Mouse (Mus musculus): ENCODE results near the gene Pou3f3. TPM values are rescaled to one million over a fixed set of nuclear protein-coding genes. Genes with fewer than 3 reads are reported as not detected.

Gene Pou3f3
- polyA plus RNA-seq (2014; fragmentation: Nextera tagmentation; extraction: Ambion mirVana) = 2.9 and 3.4 TPM in 2 replicates

DNA sequence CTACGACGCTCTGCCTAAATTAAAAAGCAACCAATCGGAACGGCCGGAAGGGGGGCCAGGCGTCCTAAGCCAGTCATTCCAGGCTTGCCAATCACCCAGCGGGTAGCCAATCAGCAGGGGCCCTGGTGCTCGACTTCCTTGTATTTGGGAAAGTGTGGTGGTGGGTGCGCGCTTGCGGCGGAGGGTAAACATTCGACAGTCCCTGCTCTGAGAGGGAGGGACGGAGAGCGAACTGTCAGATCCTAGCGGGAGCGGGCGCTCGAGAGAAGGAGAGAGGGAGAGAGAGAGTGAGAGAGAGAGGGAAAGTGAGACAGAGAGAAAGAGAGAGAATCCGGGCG is at the start of gene Pou3f3:
Pou3f3 (plus strand) TSS at position 191 of the 338 bp plus-strand sequence.
- peak; percentile 91 for ATAC-seq (ENCODE audit: low read depth)
- under 1% methylated on average over 21 of the region's 21 CpGs for WGBS
- 0 out of 2 replicates have a peak, but pooled peaks cover 3% of the 10 kb centered on the region for H3K4me1 ChIP-seq (ENCODE audit: control insufficient read depth, insufficient read depth, low read length)
- peak within 1 kb of the TSS; percentile 68 for H3K4me2 ChIP-seq (ENCODE audit: low read depth, low read length)
- H3K27me3 ChIP-seq (replicated peaks; ENCODE audit: control insufficient read depth, insufficient read depth, low read length) = peaks cover 79% of the 10 kb centered on the region
- no peaks in the 10 kb centered on the region for H3K9me3 ChIP-seq (ENCODE audit: control insufficient read depth, low read length)
- DNase-seq (ENCODE audit: low spot score) = peak; percentile 98
- H3K4me3 ChIP-seq (ENCODE audit: low read depth, low read length) = peak within 1 kb of the TSS; percentile 63
- peak within 1 kb of the TSS; percentile 87 for H3K27ac ChIP-seq (replicated peaks; ENCODE audit: low read depth, low read length)
- peak within 1 kb of the TSS; percentile 76 for H3K9ac ChIP-seq (ENCODE audit: low read depth, low read length)
- no peaks in the 10 kb centered on the region for H3K36me3 ChIP-seq (ENCODE audit: control insufficient read depth, insufficient read depth, low read length)

DNA sequence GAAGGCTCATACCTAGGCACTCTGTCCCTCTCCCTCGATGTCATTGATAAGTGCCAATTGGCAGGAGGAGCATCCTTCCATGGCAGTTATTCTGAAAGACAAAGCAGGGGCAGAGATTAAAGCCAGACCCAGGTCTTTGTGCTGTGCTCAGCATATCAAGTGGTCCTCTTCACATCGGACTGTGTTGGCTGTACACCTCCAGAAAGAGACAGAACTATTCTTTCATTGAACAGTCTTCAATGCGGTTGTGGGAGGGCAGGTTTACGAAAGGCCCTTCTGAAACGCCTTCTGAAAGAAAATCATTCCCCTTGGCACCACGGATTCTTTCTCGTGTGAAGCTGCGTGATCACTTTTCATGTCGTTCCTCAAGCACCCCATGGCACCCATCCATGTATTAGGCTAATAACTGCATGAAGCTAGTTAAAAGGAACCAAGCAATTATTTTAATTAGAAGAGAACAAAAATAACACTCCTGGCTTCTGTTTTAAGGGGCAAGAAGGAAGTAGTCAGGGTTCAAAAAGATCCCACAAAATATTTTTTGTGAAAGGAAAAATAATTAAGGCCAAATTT is 47.1 kb upstream of the Pou3f3 start:
- Histone ChIP-seq H3K36me3 (ENCODE audit: control insufficient read depth, insufficient read depth, low read length) (no peaks in the 10 kb centered on the region), H3K4me1 (ENCODE audit: control insufficient read depth, insufficient read depth, low read length) (no peaks in the 10 kb centered on the region), H3K9me3 (ENCODE audit: control insufficient read depth, low read length) (no peaks in the 10 kb centered on the region), H3K27ac (replicated peaks; ENCODE audit: low read depth, low read length) (no peak overlapping the region), H3K4me3 (ENCODE audit: low read depth, low read length) (no peak overlapping the region), H3K4me2 (ENCODE audit: low read depth, low read length) (no peak overlapping the region), H3K27me3 (replicated peaks; ENCODE audit: control insufficient read depth, insufficient read depth, low read length) (no peaks in the 10 kb centered on the region), H3K9ac (ENCODE audit: low read depth, low read length) (no peak overlapping the region)
- ATAC-seq (ENCODE audit: low read depth) = no peak
- WGBS = 87% methylated on average over 9 of the region's 9 CpGs
- no peak for DNase-seq (ENCODE audit: low spot score)

DNA sequence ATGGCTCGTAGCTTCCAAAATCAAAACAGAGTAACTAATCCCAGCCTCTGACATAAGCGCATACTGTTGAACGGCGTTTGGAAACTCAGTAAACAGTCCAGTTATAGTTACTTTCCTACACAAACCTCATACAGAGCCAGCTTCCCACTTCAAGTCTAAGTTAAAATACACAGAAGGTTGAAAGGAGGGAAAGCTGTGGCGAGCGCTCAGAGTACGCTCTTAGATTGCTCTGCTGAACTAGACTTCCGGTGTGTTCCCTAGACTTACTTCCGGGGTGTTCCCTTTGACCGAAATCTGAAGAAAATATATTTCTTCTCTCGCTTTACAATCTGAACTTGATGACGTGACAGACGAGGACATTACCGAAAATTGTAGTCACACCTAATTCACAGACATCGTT is 44.1 kb upstream of the Pou3f3 start:
- Histone ChIP-seq H3K4me2 (ENCODE audit: low read depth, low read length) (no peak overlapping the region), H3K9ac (ENCODE audit: low read depth, low read length) (no peak overlapping the region), H3K4me3 (ENCODE audit: low read depth, low read length) (no peak overlapping the region), H3K36me3 (ENCODE audit: control insufficient read depth, insufficient read depth, low read length) (no peaks in the 10 kb centered on the region), H3K4me1 (ENCODE audit: control insufficient read depth, insufficient read depth, low read length) (no peaks in the 10 kb centered on the region), H3K27ac (replicated peaks; ENCODE audit: low read depth, low read length) (no peak overlapping the region), H3K27me3 (replicated peaks; ENCODE audit: control insufficient read depth, insufficient read depth, low read length) (no peaks in the 10 kb centered on the region), H3K9me3 (ENCODE audit: control insufficient read depth, low read length) (no peaks in the 10 kb centered on the region)
- DNase-seq (ENCODE audit: low spot score) (no peak), ATAC-seq (ENCODE audit: low read depth) (no peak)
- 84% methylated on average over 15 of the region's 15 CpGs for WGBS

DNA sequence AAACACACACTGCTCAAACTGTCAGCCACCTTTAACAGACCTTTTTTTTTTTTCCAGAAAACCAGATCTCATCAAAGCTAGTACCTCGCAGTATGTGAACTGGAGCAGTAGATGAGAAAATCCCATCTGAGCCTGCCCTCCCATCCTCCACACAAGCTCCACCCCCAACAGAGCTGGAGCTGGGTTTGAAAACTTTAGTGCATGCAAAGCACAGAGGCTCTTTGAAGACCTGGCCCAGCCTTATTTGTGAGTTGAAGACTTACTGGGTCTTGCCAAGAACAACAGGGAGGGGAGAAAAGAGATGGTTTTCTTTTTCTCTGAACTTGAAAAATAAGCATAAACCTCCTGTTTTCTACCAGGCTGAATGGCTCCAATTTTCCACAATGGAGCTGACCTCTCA is 28.0 kb upstream of the Pou3f3 start:
- WGBS = 63% methylated on average over 1 of the region's 1 CpGs

GRCm38 (mm10) chr1:42680673-42681072 is 14.9 kb upstream of the Pou3f3 start:
- H3K36me3 ChIP-seq (ENCODE audit: control insufficient read depth, insufficient read depth, low read length) = no peaks in the 10 kb centered on the region

More for the DNA sequence above, 28.0 kb upstream of the Pou3f3 start:
- DNase-seq (ENCODE audit: low spot score) (peak; percentile 65), ATAC-seq (ENCODE audit: low read depth) (no peak)
- H3K4me3 ChIP-seq (ENCODE audit: low read depth, low read length) = no peak overlapping the region
- no peaks in the 10 kb centered on the region for H3K9me3 ChIP-seq (ENCODE audit: control insufficient read depth, low read length)
- no peak overlapping the region for H3K4me2 ChIP-seq (ENCODE audit: low read depth, low read length)
- H3K27me3 ChIP-seq (replicated peaks; ENCODE audit: control insufficient read depth, insufficient read depth, low read length) = no peaks in the 10 kb centered on the region
- no peaks in the 10 kb centered on the region for H3K36me3 ChIP-seq (ENCODE audit: control insufficient read depth, insufficient read depth, low read length)
- H3K9ac ChIP-seq (ENCODE audit: low read depth, low read length) = no peak overlapping the region
- H3K4me1 ChIP-seq (ENCODE audit: control insufficient read depth, insufficient read depth, low read length) = no peaks in the 10 kb centered on the region
- H3K27ac ChIP-seq (replicated peaks; ENCODE audit: low read depth, low read length) = no peak overlapping the region

GRCm38 (mm10) chr1:42681762-42682161 is 13.8 kb upstream of the Pou3f3 start:
- 75% methylated on average over 5 of the region's 5 CpGs for WGBS
- Histone ChIP-seq H3K27ac (replicated peaks; ENCODE audit: low read depth, low read length) (no peak overlapping the region), H3K4me2 (ENCODE audit: low read depth, low read length) (no peak overlapping the region), H3K4me1 (ENCODE audit: control insufficient read depth, insufficient read depth, low read length) (peaks cover 4% of the 10 kb centered on the region; the same call in 1 of the 2 replicates), H3K9me3 (ENCODE audit: control insufficient read depth, low read length) (no peaks in the 10 kb centered on the region), H3K27me3 (replicated peaks; ENCODE audit: control insufficient read depth, insufficient read depth, low read length) (peaks cover 42% of the 10 kb centered on the region), H3K36me3 (ENCODE audit: control insufficient read depth, insufficient read depth, low read length) (no peaks in the 10 kb centered on the region), H3K9ac (ENCODE audit: low read depth, low read length) (no peak overlapping the region), H3K4me3 (ENCODE audit: low read depth, low read length) (no peak overlapping the region)
- ATAC-seq (ENCODE audit: low read depth) = no peak
- no peak for DNase-seq (ENCODE audit: low spot score)

More at GRCm38 (mm10) chr1:42680673-42681072, 14.9 kb upstream of the Pou3f3 start:
- no peaks in the 10 kb centered on the region; the same call in 1 of the 2 replicates for H3K4me1 ChIP-seq (ENCODE audit: control insufficient read depth, insufficient read depth, low read length)
- peaks cover 31% of the 10 kb centered on the region for H3K27me3 ChIP-seq (replicated peaks; ENCODE audit: control insufficient read depth, insufficient read depth, low read length)
- no peak overlapping the region for H3K9ac ChIP-seq (ENCODE audit: low read depth, low read length)
- no peaks in the 10 kb centered on the region for H3K9me3 ChIP-seq (ENCODE audit: control insufficient read depth, low read length)
- no peak overlapping the region for H3K27ac ChIP-seq (replicated peaks; ENCODE audit: low read depth, low read length)
- 76% methylated on average over 3 of the region's 3 CpGs for WGBS
- ATAC-seq (ENCODE audit: low read depth) = no peak
- no peak for DNase-seq (ENCODE audit: low spot score)
- H3K4me2 ChIP-seq (ENCODE audit: low read depth, low read length) = no peak overlapping the region
- no peak overlapping the region for H3K4me3 ChIP-seq (ENCODE audit: low read depth, low read length)

- no peaks in the 10 kb centered on the region for H3K36me3 ChIP-seq (ENCODE audit: control insufficient read depth, insufficient read depth, low read length)
- peak overlapping the region; percentile 87 for H3K4me2 ChIP-seq (ENCODE audit: low read depth, low read length)
- H3K9ac ChIP-seq (ENCODE audit: low read depth, low read length) = peak overlapping the region; percentile 72
- ATAC-seq (ENCODE audit: low read depth) = no peak
- H3K9me3 ChIP-seq (ENCODE audit: control insufficient read depth, low read length) = no peaks in the 10 kb centered on the region
- no peak for DNase-seq (ENCODE audit: low spot score)
- peak overlapping the region; percentile 72; the same call in 1 of the 2 replicates for H3K27ac ChIP-seq (replicated peaks; ENCODE audit: low read depth, low read length)
- H3K27me3 ChIP-seq (replicated peaks; ENCODE audit: control insufficient read depth, insufficient read depth, low read length) = peaks cover 62% of the 10 kb centered on the region
- H3K4me3 ChIP-seq (ENCODE audit: low read depth, low read length) = peak overlapping the region; percentile 49
- peaks cover 4% of the 10 kb centered on the region; the same call in 1 of the 2 replicates for H3K4me1 ChIP-seq (ENCODE audit: control insufficient read depth, insufficient read depth, low read length)
- WGBS = 4% methylated on average over 6 of the region's 6 CpGs
Measured at GRCm38 (mm10) chr1:42683861-42684260, 11.7 kb upstream of the Pou3f3 start.

- Histone ChIP-seq H3K4me3 (ENCODE audit: low read depth, low read length) (peak overlapping the region; percentile 49), H3K36me3 (ENCODE audit: control insufficient read depth, insufficient read depth, low read length) (no peaks in the 10 kb centered on the region), H3K9ac (ENCODE audit: low read depth, low read length) (peak overlapping the region; percentile 72), H3K9me3 (ENCODE audit: control insufficient read depth, low read length) (no peaks in the 10 kb centered on the region), H3K4me1 (ENCODE audit: control insufficient read depth, insufficient read depth, low read length) (peaks cover 4% of the 10 kb centered on the region; the same call in 1 of the 2 replicates), H3K27ac (replicated peaks; ENCODE audit: low read depth, low read length) (peak overlapping the region; percentile 72), H3K4me2 (ENCODE audit: low read depth, low read length) (peak overlapping the region; percentile 87), H3K27me3 (replicated peaks; ENCODE audit: control insufficient read depth, insufficient read depth, low read length) (peaks cover 67% of the 10 kb centered on the region)
- DNase-seq (ENCODE audit: low spot score) (no peak), ATAC-seq (ENCODE audit: low read depth) (peak; percentile 44; the same call in 1 of the 2 replicates)
- 0% methylated on average over 25 of the region's 27 CpGs for WGBS
Measured at GRCm38 (mm10) chr1:42684345-42684744, 11.2 kb upstream of the Pou3f3 start.

GRCm38 (mm10) chr1:42684783-42685182 is 10.8 kb upstream of the Pou3f3 start:
- ATAC-seq (ENCODE audit: low read depth) = peak; percentile 44
- H3K9me3 ChIP-seq (ENCODE audit: control insufficient read depth, low read length) = no peaks in the 10 kb centered on the region
- H3K27me3 ChIP-seq (replicated peaks; ENCODE audit: control insufficient read depth, insufficient read depth, low read length) = peaks cover 71% of the 10 kb centered on the region
- H3K27ac ChIP-seq (replicated peaks; ENCODE audit: low read depth, low read length) = peak overlapping the region; percentile 72
- H3K4me2 ChIP-seq (ENCODE audit: low read depth, low read length) = peak overlapping the region; percentile 87
- H3K4me3 ChIP-seq (ENCODE audit: low read depth, low read length) = peak overlapping the region; percentile 49
- H3K9ac ChIP-seq (ENCODE audit: low read depth, low read length) = peak overlapping the region; percentile 72
- no peak for DNase-seq (ENCODE audit: low spot score)
- under 1% methylated on average over 18 of the region's 21 CpGs for WGBS
- H3K36me3 ChIP-seq (ENCODE audit: control insufficient read depth, insufficient read depth, low read length) = no peaks in the 10 kb centered on the region
- H3K4me1 ChIP-seq (ENCODE audit: control insufficient read depth, insufficient read depth, low read length) = peaks cover 4% of the 10 kb centered on the region; the same call in 1 of the 2 replicates

All from embryonic facial prominence, embryonic 14.5 days (tissue).